Mouse (Mus musculus): ENCODE data around the gene Ankrd50. TPM values are rescaled to one million over a fixed set of nuclear protein-coding genes. Genes with fewer than 3 reads are reported as not detected.

The Ankrd50 gene
- polyA plus RNA-seq, 1 experiment from 2014 or later = 17.5 TPM

DNA sequence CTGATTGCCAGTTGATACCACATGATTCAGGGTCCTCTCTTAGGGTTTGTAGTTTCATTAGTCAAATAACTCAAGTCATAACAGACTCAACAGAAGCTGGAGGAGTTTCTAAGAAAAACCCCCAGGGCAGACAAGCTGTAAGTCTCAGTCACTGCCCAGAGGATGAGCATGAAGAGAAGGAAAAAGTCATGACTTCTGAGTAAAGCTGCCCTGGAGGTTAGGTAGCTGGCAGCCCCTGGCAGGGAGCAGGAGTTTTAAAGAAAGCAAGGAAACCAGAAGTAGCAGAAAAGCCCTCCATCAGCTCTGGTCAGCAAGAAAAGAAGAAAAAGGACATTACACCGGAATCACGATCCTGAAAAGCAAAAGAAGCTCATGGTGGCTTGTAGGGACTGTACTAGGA, 50.2 kb downstream of the Ankrd50 start:
- 100% methylated on average over 2 of the region's 2 CpGs for WGBS
- no peak for ATAC-seq (ENCODE audit: low FRiP score)
- Histone ChIP-seq H3K36me3 (no peaks in the 10 kb centered on the region), H3K4me2 (no peak overlapping the region), H3K9ac (replicated peaks) (no peak overlapping the region), H3K27ac (replicated peaks) (no peak overlapping the region), H3K4me1 (peaks cover 7% of the 10 kb centered on the region; the same call in 1 of the 2 replicates), H3K4me3 (replicated peaks) (no peak overlapping the region), H3K27me3 (replicated peaks) (no peaks in the 10 kb centered on the region), H3K9me3 (replicated peaks) (no peaks in the 10 kb centered on the region)

GRCm38 (mm10) chr3:38433495-38434464, 50.9 kb downstream of the Ankrd50 start:
- Histone ChIP-seq H3K4me3 (replicated peaks) (no peak overlapping the region), H3K4me1 (peaks cover 7% of the 10 kb centered on the region; the same call in 1 of the 2 replicates), H3K4me2 (no peak overlapping the region), H3K9ac (replicated peaks) (no peak overlapping the region), H3K27me3 (replicated peaks) (no peaks in the 10 kb centered on the region), H3K9me3 (replicated peaks) (no peaks in the 10 kb centered on the region), H3K27ac (replicated peaks) (0 out of 2 replicates have a peak overlapping the region, but pooled peaks have one; percentile 23), H3K36me3 (no peaks in the 10 kb centered on the region)
- peak; percentile 59; the same call in 1 of the 2 replicates for ATAC-seq (ENCODE audit: low FRiP score)
- WGBS = 25% methylated on average over 11 of the region's 11 CpGs

DNA sequence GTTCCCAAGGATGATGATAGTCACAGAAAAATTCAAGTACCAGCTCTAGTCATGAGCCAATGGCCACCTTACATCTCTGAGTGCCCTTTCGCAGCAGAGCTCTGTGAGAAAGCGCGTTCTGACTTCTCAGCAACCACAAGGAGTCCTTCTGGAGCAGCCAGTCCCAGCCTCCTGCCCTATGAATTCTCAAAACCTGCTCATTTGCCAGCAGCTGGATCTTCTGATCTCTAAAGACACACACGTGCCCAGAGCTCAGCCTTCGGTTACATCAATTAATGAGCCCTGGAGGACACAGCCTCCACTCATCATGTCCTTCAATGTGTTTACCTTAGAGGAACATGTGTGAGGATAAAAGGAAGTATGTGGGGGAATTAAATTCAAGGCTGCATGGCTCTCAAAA, 53.2 kb downstream of the Ankrd50 start:
- Histone ChIP-seq H3K9ac (replicated peaks) (no peak overlapping the region), H3K9me3 (replicated peaks) (no peaks in the 10 kb centered on the region), H3K36me3 (no peaks in the 10 kb centered on the region), H3K4me1 (peaks cover 7% of the 10 kb centered on the region; the same call in 1 of the 2 replicates), H3K27ac (replicated peaks) (no peak overlapping the region), H3K27me3 (replicated peaks) (no peaks in the 10 kb centered on the region), H3K4me2 (no peak overlapping the region), H3K4me3 (replicated peaks) (no peak overlapping the region)
- 83% methylated on average over 5 of the region's 5 CpGs for WGBS
- no peak for ATAC-seq (ENCODE audit: low FRiP score)

DNA sequence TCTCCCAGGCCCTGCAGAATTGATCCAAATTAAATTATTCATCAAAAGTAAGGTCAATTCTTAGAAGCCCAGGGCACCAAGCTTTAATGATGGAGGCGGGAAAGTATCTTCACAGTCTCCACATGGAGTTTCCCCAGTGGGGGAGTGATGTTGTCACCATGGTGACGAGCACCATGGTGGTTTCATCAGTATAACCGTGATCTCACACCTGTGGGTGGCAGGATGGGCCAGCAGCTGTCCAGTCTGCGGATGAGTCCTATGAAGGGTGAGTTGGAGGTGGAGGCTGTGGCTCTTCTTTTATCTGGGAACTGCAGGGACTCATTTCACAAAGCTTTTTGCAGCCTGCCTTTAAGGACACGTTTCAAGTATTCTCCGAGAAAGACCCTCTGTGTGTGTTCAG, 53.6 kb downstream of the Ankrd50 start:
- WGBS = 74% methylated on average over 6 of the region's 6 CpGs
- H3K4me2 ChIP-seq = no peak overlapping the region
- H3K9me3 ChIP-seq (replicated peaks) = no peaks in the 10 kb centered on the region
- no peak for ATAC-seq (ENCODE audit: low FRiP score)
- H3K4me1 ChIP-seq = peaks cover 7% of the 10 kb centered on the region; the same call in 1 of the 2 replicates
- H3K27ac ChIP-seq (replicated peaks) = no peak overlapping the region
- no peak overlapping the region for H3K9ac ChIP-seq (replicated peaks)
- H3K36me3 ChIP-seq = no peaks in the 10 kb centered on the region
- H3K4me3 ChIP-seq (replicated peaks) = no peak overlapping the region
- H3K27me3 ChIP-seq (replicated peaks) = no peaks in the 10 kb centered on the region

- Histone ChIP-seq H3K4me3 (replicated peaks) (no peak overlapping the region), H3K27ac (replicated peaks) (no peak overlapping the region), H3K4me2 (no peak overlapping the region), H3K9ac (replicated peaks) (no peak overlapping the region), H3K9me3 (replicated peaks) (no peaks in the 10 kb centered on the region), H3K36me3 (no peaks in the 10 kb centered on the region), H3K27me3 (replicated peaks) (no peaks in the 10 kb centered on the region), H3K4me1 (no peaks in the 10 kb centered on the region)
- ATAC-seq (ENCODE audit: low FRiP score) = no peak
- 96% methylated on average over 1 of the region's 1 CpGs for WGBS
Measured at GRCm38 (mm10) chr3:38427200-38427599, 57.4 kb downstream of the Ankrd50 start.

DNA sequence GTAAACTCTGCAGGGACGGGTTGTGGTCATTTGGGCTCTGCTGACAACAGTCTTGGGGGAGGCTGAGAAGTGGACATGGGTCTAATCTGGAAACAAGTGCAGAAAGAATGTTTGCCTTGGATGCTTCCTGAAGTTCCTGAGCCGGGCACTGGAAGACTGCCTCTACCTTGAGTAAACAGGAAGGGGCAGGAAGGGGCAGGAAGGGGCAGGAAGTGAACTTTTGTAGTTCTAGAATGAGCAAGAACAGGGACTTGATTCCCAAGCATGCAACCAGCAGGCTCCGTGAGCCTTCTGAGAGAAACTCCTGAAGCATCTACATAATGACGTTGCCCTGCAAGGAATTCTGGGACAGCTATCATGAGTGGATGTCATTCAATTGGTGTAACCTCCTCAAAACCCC, 60.7 kb downstream of the Ankrd50 start:
- Histone ChIP-seq H3K4me3 (replicated peaks) (no peak overlapping the region), H3K27ac (replicated peaks) (no peak overlapping the region)
- no peak for ATAC-seq (ENCODE audit: low FRiP score)

GRCm38 (mm10) chr3:38419896-38420295, 64.7 kb downstream of the Ankrd50 start:
- WGBS = 85% methylated on average over 3 of the region's 3 CpGs
- no peak overlapping the region for H3K4me3 ChIP-seq (replicated peaks)

More for the DNA sequence above, 60.7 kb downstream of the Ankrd50 start:
- no peaks in the 10 kb centered on the region for H3K36me3 ChIP-seq
- WGBS = 84% methylated on average over 4 of the region's 4 CpGs
- H3K27me3 ChIP-seq (replicated peaks) = no peaks in the 10 kb centered on the region
- no peak overlapping the region for H3K4me2 ChIP-seq
- H3K9ac ChIP-seq (replicated peaks) = no peak overlapping the region
- no peaks in the 10 kb centered on the region for H3K9me3 ChIP-seq (replicated peaks)
- H3K4me1 ChIP-seq = no peaks in the 10 kb centered on the region

DNA sequence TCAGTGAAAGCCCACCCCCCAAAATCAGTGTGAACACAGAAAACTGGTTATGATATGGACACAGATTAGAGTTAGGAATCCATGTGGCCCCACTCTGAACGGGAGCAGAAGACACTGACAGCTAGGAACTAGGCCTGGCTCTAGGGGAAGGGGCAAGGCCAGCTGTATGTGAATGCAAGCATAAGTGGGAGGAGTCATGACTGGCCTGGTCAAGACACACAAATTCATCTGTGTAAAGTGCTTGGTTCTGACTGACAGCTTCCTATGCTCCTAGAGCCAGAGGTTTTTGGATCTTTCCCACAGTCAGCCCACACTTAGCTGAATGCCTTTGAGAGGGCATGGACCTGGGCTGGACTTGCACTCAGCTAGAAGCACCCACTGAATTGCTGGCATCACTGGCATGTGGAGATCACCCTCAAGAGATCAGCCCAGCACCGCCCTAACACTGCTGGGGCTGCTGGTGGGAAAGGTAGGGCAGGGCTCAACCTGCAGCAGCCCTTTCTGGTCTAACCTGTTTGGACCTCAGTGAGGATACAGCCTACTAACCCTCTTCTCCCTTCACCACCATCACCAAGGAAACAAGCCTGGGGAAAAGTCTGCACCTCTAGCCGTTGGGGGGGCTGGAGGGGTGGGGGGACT, 69.2 kb downstream of the Ankrd50 start:
- Histone ChIP-seq H3K27me3 (replicated peaks) (no peaks in the 10 kb centered on the region), H3K4me3 (replicated peaks) (no peak overlapping the region), H3K36me3 (no peaks in the 10 kb centered on the region), H3K4me2 (no peak overlapping the region), H3K9ac (replicated peaks) (no peak overlapping the region), H3K27ac (replicated peaks) (no peak overlapping the region), H3K9me3 (replicated peaks) (no peaks in the 10 kb centered on the region), H3K4me1 (no peaks in the 10 kb centered on the region)
- WGBS = 72% methylated on average over 3 of the region's 3 CpGs
- ATAC-seq (ENCODE audit: low FRiP score) = no peak

More at GRCm38 (mm10) chr3:38419896-38420295, 64.7 kb downstream of the Ankrd50 start:
- no peak overlapping the region for H3K4me2 ChIP-seq
- H3K4me1 ChIP-seq = no peaks in the 10 kb centered on the region
- H3K27me3 ChIP-seq (replicated peaks) = no peaks in the 10 kb centered on the region
- H3K9ac ChIP-seq (replicated peaks) = no peak overlapping the region
- no peaks in the 10 kb centered on the region for H3K9me3 ChIP-seq (replicated peaks)
- ATAC-seq (ENCODE audit: low FRiP score) = no peak
- H3K36me3 ChIP-seq = no peaks in the 10 kb centered on the region
- H3K27ac ChIP-seq (replicated peaks) = no peak overlapping the region

Data from neural tube, embryonic 15.5 days (tissue).